Mouse (Mus musculus) left cerebral cortex, adult 2 months (tissue): Measurements from ENCODE around the gene Rbp7. TPM values are rescaled to one million over a fixed set of nuclear protein-coding genes. Genes with fewer than 3 reads are reported as not detected.

Experiments used
- DNase-seq, 2 experiments: peaks; one replicate each; pipeline ENCODE4 v3.0.0; 2021 to 2022; ENCODE audit warnings: low spot score in 2 of 2, mixed read lengths in 1 of 2; ENCODE audit errors: extremely low spot score in 1 of 2
- H3K27ac ChIP-seq: fragments of 200-600 bp; 2 replicates; pipeline ENCODE4 v1.8.1; 2022
- H3K4me3 ChIP-seq: fragments of 200-600 bp; 2 replicates; pipeline ENCODE4 v1.8.1; 2022
- CTCF ChIP-seq: fragments of 200-600 bp; IDR thresholded peaks from 2 replicates; pipeline ENCODE4 v1.8.1; 2022; ENCODE audit warnings: antibody characterized with exemption, mild to moderate bottlenecking, moderate library complexity
- intact Hi-C: fragments of 180-260 bp; cut with DNase I; formaldehyde crosslinking; loops from one replicate; pipeline ENCODE4 v1.15.1; 2025
- long read RNA-seq, 2 experiments: library from polyadenylated mRNA; stranded (forward); transcript quantifications; one replicate each; pipeline ENCODE4 v2.0.0; 2021; ENCODE audit warnings: borderline mapping rate in 2 of 2
- total RNA-seq, 2 experiments: library from RNA; stranded (reverse); gene quantifications; 2 replicates each; pipeline ENCODE4 v1.2.3; 2021

Gene Rbp7
- not detected for total RNA-seq
- long read RNA-seq, experiment 1: 0 reads
- long read RNA-seq, experiment 2: 0 reads

DNA sequence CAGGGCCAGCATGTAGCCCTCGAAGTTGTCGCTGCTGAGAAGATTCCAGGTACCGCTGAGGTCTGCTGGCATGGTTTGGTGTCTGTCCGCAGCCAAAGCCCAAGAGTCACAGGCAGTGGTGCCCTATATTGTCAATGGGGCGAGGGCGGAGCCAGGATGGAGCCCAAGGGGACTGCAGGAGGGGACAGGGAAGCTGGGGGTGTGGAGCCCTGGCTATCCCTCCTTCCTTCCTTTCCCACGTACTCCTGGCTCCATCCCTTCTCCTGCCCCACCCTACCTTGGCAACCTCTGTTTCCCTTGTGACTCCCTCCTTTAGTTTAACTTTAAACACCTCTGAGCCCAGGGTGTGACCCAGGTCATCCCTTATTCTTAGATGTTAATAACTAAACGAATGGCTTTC is at the start of gene Rbp7:
Gene Rbp7 (minus strand): TSS at position 100 of the 400 bp plus-strand sequence.
- TF ChIP-seq CTCF: no peak
- Histone ChIP-seq H3K27ac (no peak within 1 kb of the TSS), H3K4me3 (no peak within 1 kb of the TSS)
- intact Hi-C loops: no loop called here
- no peak for DNase-seq

DNA sequence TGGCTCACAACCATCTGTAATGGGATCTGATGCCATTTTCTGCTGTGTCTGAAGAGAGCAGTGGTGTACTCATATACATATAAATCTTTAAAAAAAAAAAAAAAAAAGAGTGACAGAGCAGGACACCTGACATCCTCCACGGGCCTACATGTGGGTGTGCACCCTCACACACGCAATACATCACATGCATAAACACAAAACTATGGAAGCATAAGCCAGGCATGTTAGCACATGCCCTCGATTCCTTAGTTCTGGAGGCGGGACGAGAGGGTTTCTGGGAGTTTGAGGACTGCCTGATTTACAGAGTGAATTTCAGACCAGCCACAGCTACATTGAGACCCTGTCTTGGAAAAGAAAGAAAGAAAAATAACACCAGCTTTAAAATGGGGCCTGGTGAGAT is 49.6 kb upstream of the Rbp7 start:
- H3K27ac ChIP-seq: no peak overlapping the region
- H3K4me3 ChIP-seq: no peak overlapping the region
- intact Hi-C loops: loop anchor here (5.0 kb wide), 1 partner anchor 38 kb away; no protein-coding TSS in a partner anchor
- TF ChIP-seq CTCF: no peak
- no peak for DNase-seq

DNA sequence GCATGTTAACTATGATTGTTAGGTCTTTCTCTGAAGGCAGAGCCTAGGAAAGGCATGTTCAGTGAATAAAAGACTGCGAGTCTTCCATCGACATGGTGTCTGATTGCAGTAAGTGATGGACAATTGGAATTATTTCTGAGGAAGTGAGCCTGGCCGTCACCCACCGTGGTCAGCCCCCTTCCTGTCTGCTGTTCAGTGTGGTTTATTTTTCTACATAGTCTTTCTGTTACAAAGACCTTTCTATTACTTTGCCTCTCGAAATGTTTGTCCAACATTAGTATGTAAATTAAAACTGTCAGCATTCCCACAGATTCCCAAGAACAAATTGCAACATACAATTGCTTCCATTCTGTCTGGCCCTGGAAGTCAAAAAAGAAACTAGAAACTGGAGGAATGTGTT is 45.0 kb upstream of the Rbp7 start:
- intact Hi-C loops: loop anchor here (5.0 kb wide), 1 partner anchor 43 kb away; no protein-coding TSS in a partner anchor
- no peak for DNase-seq
- no peak overlapping the region for H3K27ac ChIP-seq
- TF ChIP-seq CTCF: no peak
- no peak overlapping the region for H3K4me3 ChIP-seq

DNA sequence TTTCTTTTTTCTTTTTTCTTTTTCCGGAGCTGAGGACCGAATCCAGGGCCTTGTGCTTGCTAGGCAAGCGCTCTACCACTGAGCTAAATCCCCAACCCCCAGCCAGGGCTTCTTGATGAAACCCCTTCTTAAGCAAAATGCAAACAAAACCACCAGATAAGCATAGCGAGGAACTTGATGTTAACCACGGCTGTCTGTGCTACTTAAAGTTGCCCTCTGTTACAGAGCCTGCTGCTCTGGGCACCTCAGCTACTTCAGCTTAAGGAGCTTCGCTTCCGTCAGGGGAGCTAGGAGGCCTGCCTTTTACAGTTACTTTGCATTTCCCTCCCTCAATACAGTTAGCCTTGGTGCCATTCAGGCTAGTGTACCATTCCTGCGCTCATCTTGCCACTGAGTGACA is 44.1 kb upstream of the Rbp7 start:
- TF ChIP-seq CTCF: no peak
- no peak for DNase-seq
- no peak overlapping the region for H3K4me3 ChIP-seq
- no peak overlapping the region for H3K27ac ChIP-seq
- intact Hi-C loops: no loop called here

DNA sequence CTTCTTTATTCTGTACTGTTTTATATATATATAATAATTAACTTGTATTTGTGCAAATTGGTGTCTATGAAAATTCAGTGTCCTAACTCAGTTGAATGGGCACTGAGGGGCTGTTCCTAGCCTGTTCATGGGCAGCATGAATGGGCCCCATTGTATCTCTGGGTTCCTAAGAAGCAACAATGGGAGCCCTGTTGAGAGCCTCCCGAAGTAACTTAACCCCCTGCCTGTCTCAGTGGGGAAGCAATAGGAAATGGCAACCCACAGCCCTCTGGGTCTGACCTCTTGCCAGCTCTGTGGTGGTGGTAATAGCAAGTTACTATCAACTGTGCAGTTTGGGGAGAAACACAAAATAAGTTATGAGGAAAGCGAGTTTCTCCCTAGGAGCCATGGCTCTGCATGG is 41.8 kb upstream of the Rbp7 start:
- no peak for TF ChIP-seq CTCF
- H3K4me3 ChIP-seq: no peak overlapping the region
- DNase-seq: no peak
- peak overlapping the region; percentile 52; the same call in 1 of the 2 replicates for H3K27ac ChIP-seq
- intact Hi-C loops: no loop called here

DNA sequence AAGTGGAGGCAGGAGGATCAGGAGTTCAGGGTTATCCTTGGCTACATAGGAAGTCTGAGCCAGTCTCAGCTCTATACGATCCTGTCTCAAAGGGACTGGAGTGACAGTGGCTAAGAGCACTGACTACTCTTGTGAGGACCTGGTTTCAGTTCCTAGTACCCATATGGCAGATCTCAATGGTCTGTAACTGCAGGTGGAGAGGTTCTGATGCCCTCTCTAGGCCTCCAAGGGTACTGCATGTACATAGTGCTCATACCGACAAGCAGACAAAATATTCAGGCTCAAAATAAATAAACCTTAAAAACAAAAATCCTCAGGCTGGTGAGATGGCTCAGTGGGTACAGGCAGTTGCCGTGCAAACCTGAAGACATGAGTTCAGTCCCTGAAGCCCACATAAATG is 36.4 kb upstream of the Rbp7 start:
- H3K27ac ChIP-seq: no peak overlapping the region
- no peak for DNase-seq
- TF ChIP-seq CTCF: peak; percentile 25; the same call in 1 of the 2 replicates
- H3K4me3 ChIP-seq: no peak overlapping the region
- intact Hi-C loops: no loop called here

DNA sequence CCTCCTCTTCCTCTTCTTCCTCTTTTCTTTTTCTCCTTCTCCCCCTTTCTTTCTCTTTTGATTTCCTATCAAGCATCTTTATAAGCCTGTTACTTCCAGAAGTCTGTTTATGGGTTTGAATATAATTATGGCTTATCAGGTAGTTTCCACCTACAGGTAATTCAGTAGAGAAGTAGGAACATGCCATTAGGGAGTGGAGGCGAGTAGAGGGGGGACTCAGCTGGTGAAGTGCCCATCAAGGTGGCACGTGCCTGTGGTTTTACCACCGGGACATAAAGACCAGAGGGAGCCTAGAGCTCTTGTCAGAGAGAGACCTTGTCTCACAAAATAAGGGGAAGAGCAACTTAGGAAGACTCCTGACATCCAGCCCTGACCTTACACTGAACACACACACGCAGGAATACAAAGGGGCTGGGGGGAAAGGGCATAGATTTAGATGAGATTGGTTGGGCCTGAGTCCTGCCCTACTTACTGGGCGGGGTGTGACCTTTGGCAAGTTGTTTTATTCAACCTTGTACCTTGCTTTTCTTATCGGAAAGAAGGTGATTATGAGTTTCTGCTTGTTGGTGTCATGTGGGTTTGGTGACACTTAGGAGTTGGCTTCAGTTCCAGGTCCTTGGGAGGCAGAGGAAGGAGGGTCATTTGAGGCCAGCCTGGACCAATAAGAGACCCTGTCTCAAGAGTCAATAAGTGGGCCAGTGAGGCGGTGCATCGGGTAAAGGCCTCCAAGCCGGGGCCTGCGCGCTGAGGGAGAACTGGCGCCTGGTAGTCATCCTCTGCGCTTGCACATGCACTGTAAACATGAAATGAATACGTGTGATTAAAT is 34.9 kb upstream of the Rbp7 start:
- Histone ChIP-seq H3K27ac (no peak overlapping the region), H3K4me3 (no peak overlapping the region)
- no peak for DNase-seq
- intact Hi-C loops: loop anchor here (5.0 kb wide), 1 partner anchor 137 kb away; no protein-coding TSS in a partner anchor
- no peak for TF ChIP-seq CTCF

DNA sequence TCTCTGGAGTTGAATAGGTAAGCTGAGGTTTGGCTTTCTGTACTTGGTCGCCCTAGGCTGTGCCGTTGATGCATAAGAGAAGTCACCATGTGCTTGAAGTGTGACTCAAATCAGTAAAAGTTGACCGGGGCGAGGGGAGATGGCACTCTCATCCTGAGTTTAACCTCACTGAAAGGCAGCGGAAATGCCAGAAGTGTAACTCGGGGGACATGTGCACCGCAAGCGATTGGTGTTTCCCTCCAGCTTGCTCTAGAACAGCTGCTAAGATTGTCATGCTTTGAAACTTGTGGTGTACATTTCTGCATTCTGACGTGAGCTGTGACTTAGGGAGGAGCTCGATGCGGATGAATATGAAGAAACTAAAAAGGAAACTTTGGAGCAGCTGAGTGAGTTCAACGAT is 33.0 kb upstream of the Rbp7 start:
- intact Hi-C loops: loop anchor here (5.0 kb wide), 1 partner anchor 135 kb away; no protein-coding TSS in a partner anchor
- no peak for TF ChIP-seq CTCF
- no peak overlapping the region for H3K4me3 ChIP-seq
- H3K27ac ChIP-seq: no peak overlapping the region
- DNase-seq: no peak

DNA sequence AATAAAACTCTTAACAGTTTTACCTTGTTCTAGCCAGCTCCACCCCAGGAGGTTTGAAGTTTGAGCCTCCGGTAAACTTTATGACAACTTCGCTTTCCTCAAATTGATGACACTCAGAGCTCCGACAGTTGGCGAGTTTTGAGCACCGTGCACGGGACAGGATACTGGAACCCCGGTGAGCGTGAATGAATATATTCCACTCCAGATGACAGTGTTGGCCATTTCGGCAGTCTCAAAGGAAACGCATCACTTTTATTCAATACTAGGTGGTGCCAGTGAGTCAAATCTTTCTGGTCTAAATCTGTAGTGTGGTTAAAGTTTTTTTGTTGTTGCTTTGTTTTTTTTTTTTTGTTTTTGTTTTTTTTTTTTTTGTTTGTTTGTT is 31.0 kb upstream of the Rbp7 start:
- no peak for DNase-seq
- H3K4me3 ChIP-seq: peak overlapping the region; percentile 90
- peak overlapping the region; percentile 76; the same call in 1 of the 2 replicates for H3K27ac ChIP-seq
- TF ChIP-seq CTCF: peak; percentile 56
- intact Hi-C loops: loop anchor here (2.0 to 5.0 kb wide), 2 partner anchors 57 to 134 kb away; no protein-coding TSS in a partner anchor

DNA sequence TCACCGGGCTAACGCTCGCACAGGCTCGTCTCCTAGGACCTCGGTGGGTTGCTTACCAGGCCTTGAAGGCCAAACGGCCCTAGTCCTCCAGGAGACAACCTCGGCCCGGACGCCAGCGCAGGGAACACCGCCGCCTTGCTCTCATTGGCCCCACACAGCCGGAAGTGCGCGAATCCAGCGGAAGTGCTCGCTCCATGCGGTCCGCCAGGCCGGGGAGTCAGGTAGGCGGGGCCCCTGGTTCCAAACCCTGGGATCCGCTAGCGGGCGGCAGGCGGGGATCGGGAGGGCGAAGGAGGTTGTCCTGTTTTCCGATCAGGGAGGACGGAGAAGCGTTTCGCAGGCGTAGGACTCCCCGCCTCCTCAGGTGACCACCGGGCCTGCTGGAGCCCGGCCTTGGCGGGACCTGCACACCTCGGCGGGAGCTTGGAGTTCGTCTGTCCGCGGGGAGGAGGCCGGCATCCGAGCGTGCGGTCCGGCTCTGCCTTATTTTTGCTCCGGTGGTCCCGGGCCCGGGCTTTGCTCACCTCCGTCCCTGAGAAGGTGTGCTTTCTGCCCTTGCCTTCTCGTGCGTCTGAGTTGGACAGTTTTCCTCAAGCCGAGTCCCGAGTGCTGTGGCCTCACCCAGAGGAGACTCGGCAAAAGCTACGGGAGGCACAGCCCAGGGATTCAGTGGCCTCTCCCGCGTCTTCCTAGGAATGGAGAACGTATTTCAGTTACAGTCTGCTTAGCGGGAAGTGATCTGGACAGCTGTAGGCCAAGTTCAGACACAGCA is 30.5 kb upstream of the Rbp7 start, which contains the start of the genes Nmnat1 and Lzic:
Gene Nmnat1 (minus strand): TSS at position 150 of the 772 bp plus-strand sequence.
Gene Lzic (plus strand): TSS at position 177 of the 772 bp plus-strand sequence.
- no peak; the same call in 1 of the 2 replicates for TF ChIP-seq CTCF
- Histone ChIP-seq H3K27ac (peak within 1 kb of the TSS; percentile 83), H3K4me3 (peak within 1 kb of the TSS; percentile 90)
- peak; percentile 91 to 92 for DNase-seq
- intact Hi-C loops: loop anchor here (2.0 to 5.0 kb wide), 2 partner anchors 58 to 133 kb away; no protein-coding TSS in a partner anchor

DNA sequence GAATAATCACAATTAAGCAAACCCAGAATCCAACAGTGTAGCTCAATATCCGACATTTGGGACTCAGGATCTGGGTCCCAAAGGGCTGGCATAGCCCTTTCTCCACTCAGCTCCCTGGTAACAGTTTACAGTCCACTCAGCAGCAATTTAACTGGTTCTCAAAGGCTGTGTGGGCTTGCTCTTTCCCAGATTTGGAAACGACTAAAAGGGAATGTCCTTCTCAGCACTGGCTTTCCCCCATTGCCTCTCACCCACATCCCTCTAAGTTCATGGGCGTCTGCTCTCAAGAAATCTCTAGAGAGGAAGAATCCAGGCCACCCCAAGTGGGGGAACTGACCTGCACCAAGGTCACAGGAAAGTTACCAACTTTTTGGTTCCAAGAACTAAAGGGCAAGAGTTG is 29.8 kb upstream of the Rbp7 start:
- Histone ChIP-seq H3K4me3 (peak overlapping the region; percentile 90), H3K27ac (peak overlapping the region; percentile 83)
- no peak for TF ChIP-seq CTCF
- intact Hi-C loops: loop anchor here (2.0 kb wide), 1 partner anchor 58 kb away; no protein-coding TSS in a partner anchor
- DNase-seq: no peak

DNA sequence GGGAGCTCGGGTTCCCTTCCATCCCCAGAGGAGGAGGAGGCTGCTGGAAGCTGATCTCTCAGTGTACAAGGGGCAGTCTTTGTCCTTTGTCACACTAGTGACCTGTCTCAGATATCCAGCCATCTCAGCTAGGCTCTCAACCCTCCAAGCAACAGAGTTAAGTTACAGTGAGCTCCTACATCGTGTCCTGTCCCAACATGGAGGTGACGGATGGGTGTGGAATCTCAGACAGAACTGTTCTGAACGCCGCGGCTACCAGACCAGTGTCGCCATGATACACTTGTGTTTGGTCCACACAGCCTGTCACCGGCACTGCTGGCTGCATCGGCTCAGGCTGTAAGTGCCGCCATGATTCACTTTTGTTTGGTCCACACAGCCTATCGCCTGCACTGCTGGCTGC is 22.3 kb upstream of the Rbp7 start, which contains the start of gene Tmem274:
Gene Tmem274 (plus strand): TSS at position 301 of the 400 bp plus-strand sequence.
- TF ChIP-seq CTCF: no peak
- Histone ChIP-seq H3K27ac (no peak within 1 kb of the TSS), H3K4me3 (no peak within 1 kb of the TSS)
- intact Hi-C loops: no loop called here
- no peak for DNase-seq
